Mouse (Mus musculus) liver, embryonic 11.5 days (tissue): ENCODE measurements around the gene Hmga1. TPM values are rescaled to one million over a fixed set of nuclear protein-coding genes. Genes with fewer than 3 reads are reported as not detected.

Experiments used
- ATAC-seq: fragments of 200-750 bp; cut with Nextera tagmentation; replicated peaks from 2 replicates; pipeline ENCODE4 v1.8.0; 2017; ENCODE audit warnings: moderate number of reproducible peaks, mild to moderate bottlenecking, moderate TSS enrichment, moderate library complexity; ENCODE audit not compliant: low FRiP score
- DNase-seq: peaks from one replicate; pipeline ENCODE4 v3.0.0-alpha.2; 2017; ENCODE audit warnings: low spot score
- H3K27ac ChIP-seq: fragments of 300-500 bp; sonication (generic); 2 replicates; pipeline ENCODE4 v1.5.1; 2014; ENCODE audit warnings: mild to moderate bottlenecking, low read depth, low read length, control low read depth
- H3K27me3 ChIP-seq: fragments of 300-500 bp; sonication (generic); replicated peaks from 2 replicates; pipeline ENCODE4 v1.6.1; 2014; ENCODE audit warnings: low read length, mixed read lengths; ENCODE audit not compliant: control insufficient read depth, insufficient read depth
- H3K36me3 ChIP-seq: fragments of 300-500 bp; sonication (generic); 2 replicates; pipeline ENCODE4 v1.6.1; 2014; ENCODE audit warnings: mild to moderate bottlenecking, low read length, moderate library complexity, mixed read lengths; ENCODE audit not compliant: control insufficient read depth, insufficient read depth
- H3K4me1 ChIP-seq: fragments of 300-500 bp; sonication (generic); replicated peaks from 2 replicates; pipeline ENCODE4 v1.6.1; 2014; ENCODE audit warnings: low read length, mixed read lengths; ENCODE audit not compliant: control insufficient read depth, insufficient read depth
- H3K4me2 ChIP-seq: fragments of 300-500 bp; sonication (generic); 2 replicates; pipeline ENCODE4 v1.6.1; 2014; ENCODE audit warnings: mild to moderate bottlenecking, control low read depth, moderate library complexity
- H3K4me3 ChIP-seq: fragments of 300-500 bp; sonication (generic); 2 replicates; pipeline ENCODE4 v1.5.1; 2014; ENCODE audit warnings: low read depth, low read length, control low read depth
- H3K9ac ChIP-seq: fragments of 300-500 bp; sonication (generic); 2 replicates; pipeline ENCODE4 v1.6.1; 2014; ENCODE audit warnings: low read depth, low read length, control low read depth
- H3K9me3 ChIP-seq: fragments of 300-500 bp; sonication (generic); 2 replicates; pipeline ENCODE4 v1.6.1; 2016; ENCODE audit warnings: low read length, inconsistent platforms, mixed read lengths; ENCODE audit not compliant: control insufficient read depth
- WGBS: fragments of 180-500 bp; shearing (Covaris S2); extraction: QIAGEN DNeasy Blood & Tissue Kit; methylation state at CpG from one replicate; pipeline ENCODE4 v1.1.7; 2014; 5-methylcytosine and 5-hydroxymethylcytosine counted together
- polyA plus RNA-seq: library from polyadenylated mRNA; unstranded; fragments of >200 nt; fragmentation: Nextera tagmentation; extraction: Ambion mirVana; gene quantifications from 2 replicates; pipeline ENCODE4 v1.2.1, GENCODE M21; 2014

Hmga1 gene
- polyA plus RNA-seq, 1 experiment from 2014 or later = 675 TPM

DNA sequence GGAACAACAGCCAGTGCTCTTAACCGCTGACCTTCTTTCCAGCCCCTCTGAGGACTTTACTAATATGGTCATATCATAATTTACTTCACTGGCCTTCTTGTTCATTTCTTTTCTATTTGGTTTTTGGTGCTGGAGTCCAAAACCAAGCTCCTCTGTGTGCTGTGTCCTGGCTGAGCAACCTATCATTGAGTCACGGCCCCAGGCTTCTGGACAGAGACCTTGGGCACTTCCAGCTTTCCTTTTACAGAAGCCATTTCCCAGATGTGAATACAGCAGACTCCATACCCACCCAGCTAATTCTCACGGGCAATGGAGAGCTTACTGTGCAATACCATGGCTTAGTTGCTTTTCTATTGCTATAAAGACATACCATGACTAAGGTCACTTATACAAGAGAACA, 44.0 kb downstream of the Hmga1 start:
- H3K27ac ChIP-seq = no peak overlapping the region
- H3K27me3 ChIP-seq = no peaks in the 10 kb centered on the region
- ATAC-seq (no peak), DNase-seq (no peak)
- WGBS = 79% methylated on average over 3 of the region's 3 CpGs
- peaks cover 5% of the 10 kb centered on the region for H3K36me3 ChIP-seq
- H3K9me3 ChIP-seq = no peaks in the 10 kb centered on the region
- H3K9ac ChIP-seq = no peak overlapping the region
- no peak overlapping the region for H3K4me3 ChIP-seq
- no peak overlapping the region for H3K4me2 ChIP-seq
- H3K4me1 ChIP-seq = peaks cover 29% of the 10 kb centered on the region

DNA sequence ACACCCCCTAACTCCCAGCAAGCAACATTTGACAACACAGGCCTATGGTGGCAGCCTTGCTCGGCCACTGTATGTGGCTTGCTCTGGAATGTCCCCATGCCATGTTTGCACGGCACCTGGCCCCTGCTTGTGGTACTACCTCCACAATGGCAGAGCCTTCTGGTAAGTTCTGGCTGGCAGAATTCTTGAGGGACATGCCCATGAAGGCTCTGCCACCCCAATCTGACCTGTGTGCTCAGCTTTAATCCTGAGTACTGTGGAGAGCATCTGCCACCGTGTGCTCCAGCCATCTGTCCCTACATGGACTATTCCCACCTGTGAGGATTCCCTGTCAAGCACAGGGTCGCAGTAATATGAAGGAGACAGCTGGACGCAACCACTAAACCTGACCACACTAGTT, 44.6 kb downstream of the Hmga1 start:
- H3K4me1 ChIP-seq = peaks cover 31% of the 10 kb centered on the region
- H3K4me2 ChIP-seq = no peak overlapping the region
- DNase-seq = no peak
- H3K36me3 ChIP-seq = peaks cover 5% of the 10 kb centered on the region; the same call in 1 of the 2 replicates
- no peak for ATAC-seq
- WGBS = 82% methylated on average over 5 of the region's 5 CpGs
- H3K27ac ChIP-seq = no peak overlapping the region
- H3K4me3 ChIP-seq = no peak overlapping the region
- no peaks in the 10 kb centered on the region for H3K27me3 ChIP-seq
- no peaks in the 10 kb centered on the region for H3K9me3 ChIP-seq
- no peak overlapping the region for H3K9ac ChIP-seq

DNA sequence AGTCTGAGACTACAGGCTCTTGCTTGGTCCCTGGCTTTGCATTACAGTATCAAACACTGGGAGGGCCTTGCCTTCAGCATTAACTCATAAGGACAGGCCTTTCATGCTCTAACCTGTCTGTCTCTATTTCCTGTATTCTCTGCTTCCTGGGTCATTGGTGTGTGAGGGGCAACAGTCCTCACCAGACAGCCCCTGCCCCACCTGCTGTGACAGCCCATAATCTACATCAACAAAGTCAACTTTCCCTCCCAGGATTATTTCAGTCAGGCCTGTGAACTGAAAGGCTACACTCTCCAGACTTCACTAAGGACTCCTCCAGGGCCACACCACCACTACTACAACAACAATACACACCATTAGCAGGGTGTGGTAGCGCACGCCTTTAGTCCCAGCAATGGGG, 46.7 kb downstream of the Hmga1 start:
- peaks cover 38% of the 10 kb centered on the region for H3K4me1 ChIP-seq

DNA sequence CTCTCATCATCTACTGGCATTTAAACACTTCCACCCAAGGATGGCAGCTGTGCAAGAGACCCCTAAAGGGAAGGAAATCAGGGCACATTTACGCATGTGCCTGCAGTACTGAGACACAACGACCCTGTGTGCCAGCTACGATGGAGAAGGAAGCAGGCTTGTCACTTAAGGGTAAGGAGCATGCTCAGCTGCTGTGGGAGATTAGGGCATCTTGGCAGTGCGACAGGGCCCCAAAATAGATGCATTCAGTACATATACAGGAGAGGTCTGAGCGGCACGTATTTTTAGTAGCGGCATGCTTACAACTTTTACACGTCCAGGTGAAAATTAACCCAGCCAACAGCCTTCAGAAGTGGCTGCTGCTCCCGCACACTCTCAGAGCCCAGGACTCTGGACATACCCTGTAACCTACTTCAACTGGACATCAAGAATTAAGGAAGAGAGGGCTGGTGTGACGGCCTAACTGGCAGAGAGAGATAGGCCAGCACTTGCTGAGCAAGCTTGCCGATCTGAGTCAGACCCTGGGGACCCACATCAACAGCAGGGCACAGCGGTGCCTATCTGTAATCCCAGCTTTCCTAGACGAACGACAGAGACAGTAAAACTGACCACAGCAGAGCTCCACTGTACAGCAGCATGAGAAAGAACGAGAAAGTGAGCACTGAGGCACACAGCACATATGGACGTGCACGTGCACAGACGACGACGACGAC, 47.4 kb downstream of the Hmga1 start:
- H3K9me3 ChIP-seq = no peaks in the 10 kb centered on the region
- DNase-seq = no peak
- H3K4me3 ChIP-seq = no peak overlapping the region
- H3K4me2 ChIP-seq = peak overlapping the region; percentile 21
- no peaks in the 10 kb centered on the region for H3K27me3 ChIP-seq
- 58% methylated on average over 21 of the region's 21 CpGs for WGBS
- H3K9ac ChIP-seq = no peak overlapping the region
- H3K27ac ChIP-seq = no peak overlapping the region
- peak; percentile 63 for ATAC-seq
- H3K36me3 ChIP-seq = no peaks in the 10 kb centered on the region; the same call in 1 of the 2 replicates
- H3K4me1 ChIP-seq = peaks cover 38% of the 10 kb centered on the region

More for the DNA sequence above, 46.7 kb downstream of the Hmga1 start:
- no peaks in the 10 kb centered on the region for H3K27me3 ChIP-seq
- H3K36me3 ChIP-seq = no peaks in the 10 kb centered on the region; the same call in 1 of the 2 replicates
- H3K9ac ChIP-seq = no peak overlapping the region
- DNase-seq = no peak
- no peak overlapping the region for H3K4me2 ChIP-seq
- no peak overlapping the region for H3K27ac ChIP-seq
- H3K4me3 ChIP-seq = no peak overlapping the region
- 84% methylated on average over 2 of the region's 2 CpGs for WGBS
- H3K9me3 ChIP-seq = no peaks in the 10 kb centered on the region
- no peak for ATAC-seq

DNA sequence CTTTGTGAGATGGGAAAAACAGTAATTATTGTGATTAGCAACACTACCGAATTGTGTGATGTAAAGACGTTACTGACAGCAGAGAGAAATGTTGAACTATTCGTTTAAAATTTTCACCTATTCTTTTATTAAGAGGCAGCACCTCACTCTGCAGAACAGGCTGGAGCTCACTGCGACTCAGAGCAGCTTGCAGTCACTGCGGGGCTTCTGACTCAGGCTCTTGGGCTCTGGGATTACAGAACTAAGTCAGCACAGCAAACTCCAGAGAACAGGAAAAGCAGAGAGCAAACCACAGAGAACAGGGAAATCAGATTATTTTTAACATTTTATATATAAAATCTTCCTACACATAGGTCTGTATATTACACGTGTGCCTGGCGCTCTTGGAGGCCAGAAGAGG, 53.3 kb downstream of the Hmga1 start:
- peaks cover 43% of the 10 kb centered on the region for H3K4me1 ChIP-seq
- ATAC-seq = no peak

DNA sequence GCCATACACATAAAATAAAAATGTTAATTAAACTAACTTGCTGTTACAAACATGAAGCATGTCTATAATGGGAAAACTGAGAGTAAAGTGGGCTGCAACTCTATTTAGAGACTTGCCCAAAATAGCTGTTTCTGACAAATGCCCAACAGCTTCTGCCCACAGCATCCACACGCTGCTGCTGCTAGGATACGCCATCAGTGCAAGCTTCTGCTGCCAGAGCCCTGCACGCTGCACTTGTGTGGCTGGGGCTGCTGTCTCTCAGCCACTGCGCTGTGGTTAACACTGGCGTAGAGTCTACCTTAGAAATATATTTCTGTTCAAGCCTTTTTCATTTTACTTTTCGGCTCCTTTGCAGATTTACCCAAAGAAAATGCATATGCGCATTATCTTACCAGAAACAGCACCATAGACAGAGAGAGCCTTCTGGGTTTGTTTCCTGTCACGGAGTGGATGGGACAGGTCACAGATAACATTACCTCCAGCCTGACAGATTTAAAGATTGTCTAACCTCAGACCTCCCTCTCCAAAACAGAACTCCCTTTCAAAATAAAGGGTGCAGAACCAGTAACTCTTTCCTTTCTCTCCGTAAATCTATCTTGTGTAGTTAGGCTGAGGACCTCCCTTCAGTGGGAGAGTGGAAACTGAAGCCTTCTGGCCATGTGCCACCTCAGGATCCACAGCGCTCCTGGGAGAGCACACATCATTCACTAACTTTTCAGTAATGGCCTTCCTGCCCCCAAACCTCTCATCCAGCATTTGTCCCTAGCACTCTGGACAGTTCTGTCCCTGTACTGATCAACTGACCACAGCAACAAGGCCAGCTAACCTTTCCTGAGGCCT, 54.6 kb downstream of the Hmga1 start:
- Histone ChIP-seq H3K9ac (no peak overlapping the region), H3K36me3 (no peaks in the 10 kb centered on the region; the same call in 1 of the 2 replicates), H3K4me1 (peaks cover 35% of the 10 kb centered on the region), H3K27me3 (no peaks in the 10 kb centered on the region), H3K4me2 (no peak overlapping the region), H3K9me3 (no peaks in the 10 kb centered on the region), H3K27ac (0 out of 2 replicates have a peak overlapping the region, but pooled peaks have one; percentile 5), H3K4me3 (no peak overlapping the region)
- WGBS = 58% methylated on average over 10 of the region's 10 CpGs
- ATAC-seq (no peak), DNase-seq (no peak)

More for the DNA sequence above, 53.3 kb downstream of the Hmga1 start:
- Histone ChIP-seq H3K4me2 (no peak overlapping the region), H3K27me3 (no peaks in the 10 kb centered on the region), H3K9me3 (no peaks in the 10 kb centered on the region), H3K36me3 (no peaks in the 10 kb centered on the region; the same call in 1 of the 2 replicates), H3K4me3 (no peak overlapping the region), H3K27ac (no peak overlapping the region), H3K9ac (no peak overlapping the region)
- 87% methylated on average over 7 of the region's 7 CpGs for WGBS
- DNase-seq = no peak

DNA sequence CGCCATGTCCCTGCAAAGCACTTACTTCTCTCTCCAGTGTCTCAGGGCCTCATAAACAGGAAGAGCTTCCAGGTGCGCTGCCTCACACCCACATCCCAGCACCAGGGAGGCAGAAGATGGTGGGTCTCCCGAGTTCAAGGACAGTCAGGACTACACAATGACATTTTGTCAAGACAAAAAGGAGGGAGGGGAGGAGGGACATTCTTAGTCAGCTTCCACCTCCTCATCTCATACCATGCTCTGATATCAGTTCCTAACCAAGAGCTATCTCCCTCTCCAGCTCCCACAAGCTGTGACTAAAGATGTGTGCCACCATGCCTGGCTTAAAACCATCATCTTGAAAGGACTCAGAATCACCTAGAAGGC, 55.2 kb downstream of the Hmga1 start:
- H3K36me3 ChIP-seq = no peaks in the 10 kb centered on the region; the same call in 1 of the 2 replicates
- DNase-seq (no peak), ATAC-seq (peak; percentile 65; the same call in 1 of the 2 replicates)
- WGBS = 47% methylated on average over 3 of the region's 3 CpGs
- no peaks in the 10 kb centered on the region for H3K9me3 ChIP-seq
- no peak overlapping the region for H3K9ac ChIP-seq
- H3K4me3 ChIP-seq = no peak overlapping the region
- H3K27me3 ChIP-seq = no peaks in the 10 kb centered on the region
- no peak overlapping the region for H3K4me2 ChIP-seq
- peaks cover 31% of the 10 kb centered on the region for H3K4me1 ChIP-seq
- H3K27ac ChIP-seq = 0 out of 2 replicates have a peak overlapping the region, but pooled peaks have one; percentile 5

DNA sequence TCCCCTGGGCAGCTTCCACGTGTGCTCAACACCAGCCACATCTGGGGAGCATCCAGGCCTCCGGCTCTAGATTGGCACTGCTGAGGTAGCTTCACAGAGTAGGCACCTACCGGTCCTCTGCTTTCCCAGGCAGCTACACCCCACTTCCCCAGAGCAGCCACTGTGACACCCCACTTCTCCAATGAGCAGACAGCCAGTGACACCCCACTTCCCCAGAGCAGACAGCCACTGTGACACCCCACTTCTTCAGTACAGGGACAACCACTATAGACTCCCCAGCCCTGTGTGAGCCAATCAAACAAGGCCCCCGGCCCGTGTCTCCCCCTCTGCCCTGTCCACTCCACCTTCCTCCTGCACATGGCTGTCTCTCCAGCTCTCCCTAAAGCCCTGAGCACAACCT, 55.7 kb downstream of the Hmga1 start:
- no peaks in the 10 kb centered on the region for H3K27me3 ChIP-seq
- H3K9me3 ChIP-seq = no peaks in the 10 kb centered on the region
- H3K27ac ChIP-seq = no peak overlapping the region; the same call in 1 of the 2 replicates
- H3K9ac ChIP-seq = no peak overlapping the region
- H3K4me3 ChIP-seq = no peak overlapping the region
- no peak for DNase-seq
- H3K4me2 ChIP-seq = no peak overlapping the region
- peaks cover under 1% of the 10 kb centered on the region; the same call in 1 of the 2 replicates for H3K36me3 ChIP-seq
- no peak for ATAC-seq
- peaks cover 31% of the 10 kb centered on the region for H3K4me1 ChIP-seq
- 60% methylated on average over 5 of the region's 5 CpGs for WGBS
